Mouse (Mus musculus) CH12.LX (cell line): Measurements from ENCODE around the gene Clip1. TPM values are rescaled to one million over a fixed set of nuclear protein-coding genes. Genes with fewer than 3 reads are reported as not detected.

Experiments used
- DNase-seq: peaks from one replicate; pipeline ENCODE4 v3.0.0-alpha.2; 2013; ENCODE audit errors: extremely low read depth
- H3K27ac ChIP-seq: 2 replicates; pipeline ENCODE4 v1.5.1; 2012; ENCODE audit warnings: low read depth, mild to moderate bottlenecking, control low read depth, moderate library complexity; ENCODE audit not compliant: insufficient read depth
- H3K27me3 ChIP-seq: replicated peaks from 2 replicates; pipeline ENCODE3; 2012; ENCODE audit warnings: inconsistent platforms
- H3K36me3 ChIP-seq, 2 experiments: replicated peaks in 1 of 2; 2 replicates each; pipeline versions ENCODE3 to v1.6.1; 2012; ENCODE audit warnings: inconsistent platforms in 1 of 2, low read length in 1 of 2, mild to moderate bottlenecking in 1 of 2, mixed read lengths in 1 of 2, moderate library complexity in 1 of 2; ENCODE audit not compliant: control insufficient read depth in 1 of 2, insufficient read depth in 1 of 2
- H3K4me1 ChIP-seq, 2 experiments: 2 replicates each; pipeline ENCODE4 v1.6.1; 2012; ENCODE audit warnings: inconsistent platforms in 1 of 2, moderate library complexity in 1 of 2; ENCODE audit not compliant: insufficient read depth in 2 of 2, control insufficient read depth in 1 of 2
- H3K4me2 ChIP-seq: 2 replicates; pipeline ENCODE4 v1.6.1; 2012; ENCODE audit warnings: low read depth, mild to moderate bottlenecking, control low read depth; ENCODE audit not compliant: poor library complexity, insufficient read depth, severe bottlenecking
- H3K4me3 ChIP-seq, 3 experiments: fragments of 150-350 bp in 1 of 3; sonication (generic) in 1 of 3; replicated peaks in 1 of 3; 2 replicates each; pipeline versions ENCODE3 to v1.5.1; 2011 to 2012; ENCODE audit warnings: low read depth in 2 of 3, low read length in 2 of 3, mild to moderate bottlenecking in 2 of 3, moderate library complexity in 2 of 3, control low read depth in 1 of 3, improper control_type of control experiment in 1 of 3, inconsistent platforms in 1 of 3, mixed read lengths in 1 of 3; ENCODE audit not compliant: poor library complexity in 1 of 3
- H3K79me2 ChIP-seq: replicated peaks from 2 replicates; pipeline ENCODE4 v1.6.1; 2012; ENCODE audit warnings: mild to moderate bottlenecking, moderate library complexity; ENCODE audit not compliant: control insufficient read depth, poor library complexity, insufficient read depth, severe bottlenecking; ENCODE audit errors: extremely low read depth
- H3K9ac ChIP-seq: 2 replicates; pipeline ENCODE4 v1.6.1; 2012; ENCODE audit warnings: low read depth, mild to moderate bottlenecking, control low read depth, moderate library complexity; ENCODE audit not compliant: insufficient read depth
- H3K9me3 ChIP-seq: replicated peaks from 2 replicates; pipeline ENCODE3; 2012; ENCODE audit warnings: low read length, inconsistent platforms, mixed read lengths
- BHLHE40 ChIP-seq: IDR thresholded peaks from 2 replicates; pipeline ENCODE4 v1.6.1; 2011; ENCODE audit warnings: mild to moderate bottlenecking, low read depth, low read length, improper control_type of control experiment
- CHD1 ChIP-seq: IDR thresholded peaks from 2 replicates; pipeline ENCODE4 v1.6.1; 2012; ENCODE audit warnings: low read depth, low read length, improper control_type of control experiment, inconsistent platforms
- CTCF ChIP-seq, 2 experiments: IDR thresholded peaks in 1 of 2; conservative IDR thresholded peaks in 1 of 2; 2 replicates each; pipeline ENCODE4 v1.5.1; 2011 to 2012; ENCODE audit warnings: low read depth in 2 of 2, low read length in 2 of 2, improper control_type of control experiment in 1 of 2, inconsistent platforms in 1 of 2, mild to moderate bottlenecking in 1 of 2, moderate library complexity in 1 of 2
- E2F4 ChIP-seq: IDR thresholded peaks from 2 replicates; pipeline ENCODE4 v1.6.1; 2011; ENCODE audit warnings: low read depth, low read length, improper control_type of control experiment; ENCODE audit not compliant: insufficient replicate concordance
- ELF1 ChIP-seq: IDR thresholded peaks from 2 replicates; pipeline ENCODE4 v1.6.1; 2014; ENCODE audit warnings: low read depth, mild to moderate bottlenecking, inconsistent platforms, low read length, improper control_type of control experiment
- ETS1 ChIP-seq: conservative IDR thresholded peaks from 2 replicates; pipeline ENCODE4 v1.6.1; 2012; ENCODE audit warnings: low read depth, mild to moderate bottlenecking, inconsistent platforms, low read length, improper control_type of control experiment, moderate library complexity
- GABPA ChIP-seq: IDR thresholded peaks from 2 replicates; pipeline ENCODE4 v1.6.1; 2012; ENCODE audit warnings: low read depth, low read length, improper control_type of control experiment, inconsistent platforms; ENCODE audit not compliant: insufficient replicate concordance
- HCFC1 ChIP-seq: IDR thresholded peaks from 2 replicates; pipeline ENCODE4 v1.6.1; 2012; ENCODE audit warnings: low read depth, mild to moderate bottlenecking, inconsistent platforms, low read length, improper control_type of control experiment
- JUN ChIP-seq: IDR thresholded peaks from 2 replicates; pipeline ENCODE4 v1.6.1; 2011; ENCODE audit warnings: low read depth, mild to moderate bottlenecking, low read length, improper control_type of control experiment, moderate library complexity; ENCODE audit not compliant: insufficient read depth
- JUND ChIP-seq: conservative IDR thresholded peaks from 2 replicates; pipeline ENCODE4 v1.6.1; 2011; ENCODE audit warnings: low read depth, low read length, improper control_type of control experiment
- MEF2A ChIP-seq: IDR thresholded peaks from 2 replicates; pipeline ENCODE4 v1.6.1; 2014; ENCODE audit warnings: low read depth, mild to moderate bottlenecking, inconsistent platforms, low read length, improper control_type of control experiment, borderline replicate concordance
- MYC ChIP-seq: IDR thresholded peaks from 2 replicates; pipeline ENCODE4 v1.6.1; 2011; ENCODE audit warnings: low read depth, mild to moderate bottlenecking, improper control_type of control experiment, low read length
- NELFE ChIP-seq: IDR thresholded peaks from 2 replicates; pipeline ENCODE4 v1.6.1; 2011; ENCODE audit warnings: low read depth, low read length, improper control_type of control experiment
- POLR2AphosphoS2 ChIP-seq: IDR thresholded peaks from 2 replicates; pipeline ENCODE4 v1.6.1; 2011; ENCODE audit warnings: low read depth, low read length, improper control_type of control experiment
- RAD21 ChIP-seq: IDR thresholded peaks from 2 replicates; pipeline ENCODE4 v1.6.1; 2011; ENCODE audit warnings: low read depth, mild to moderate bottlenecking, low read length, improper control_type of control experiment, moderate library complexity
- RCOR1 ChIP-seq: conservative IDR thresholded peaks from 2 replicates; pipeline ENCODE4 v1.6.1; 2012; ENCODE audit warnings: low read depth, mild to moderate bottlenecking, inconsistent platforms, low read length, improper control_type of control experiment
- SMC3 ChIP-seq: IDR thresholded peaks from 2 replicates; pipeline ENCODE4 v1.6.1; 2011; ENCODE audit warnings: low read depth, low read length, improper control_type of control experiment
- TBP ChIP-seq: conservative IDR thresholded peaks from 2 replicates; pipeline ENCODE4 v1.6.1; 2011; ENCODE audit warnings: low read depth, low read length, improper control_type of control experiment
- dilution Hi-C: fragments of 300-500 bp; cut with MboI; formaldehyde crosslinking; loops from 2 replicates; pipeline ENCODE4 v1.14.3; 2020; ENCODE audit warnings: low sequenced_read_pairs; ENCODE audit not compliant: extremely low pct_unique_long_range_greater_than_20kb, extremely low pct_ligation_motif_present
- in situ Hi-C: fragments of 300-500 bp; cut with MboI; formaldehyde crosslinking; loops from 3 replicates; pipeline ENCODE4 v1.14.3; 2019; ENCODE audit warnings: low sequenced_read_pairs, low pct_ligation_motif_present, low pct_unique_long_range_greater_than_20kb, mixed read lengths
- polyA plus RNA-seq: library from polyadenylated mRNA; unstranded; fragments of >175 nt; gene quantifications from 2 replicates; pipeline ENCODE4 v1.2.1, GENCODE M21; 2012; ENCODE audit warnings: low read depth; ENCODE audit not compliant: insufficient read length
- total RNA-seq, 2 experiments: library from RNA; depleted of rRNA; stranded (reverse); fragments of 300-350 nt in 1 of 2; fragments of >200 nt in 1 of 2; gene quantifications; 2 replicates each; pipeline ENCODE4 v1.2.3; 2012 to 2014

The Clip1 gene
- total and polyA plus RNA-seq, 3 experiments = 24.9 to 42.9 (median 28.1) TPM

DNA sequence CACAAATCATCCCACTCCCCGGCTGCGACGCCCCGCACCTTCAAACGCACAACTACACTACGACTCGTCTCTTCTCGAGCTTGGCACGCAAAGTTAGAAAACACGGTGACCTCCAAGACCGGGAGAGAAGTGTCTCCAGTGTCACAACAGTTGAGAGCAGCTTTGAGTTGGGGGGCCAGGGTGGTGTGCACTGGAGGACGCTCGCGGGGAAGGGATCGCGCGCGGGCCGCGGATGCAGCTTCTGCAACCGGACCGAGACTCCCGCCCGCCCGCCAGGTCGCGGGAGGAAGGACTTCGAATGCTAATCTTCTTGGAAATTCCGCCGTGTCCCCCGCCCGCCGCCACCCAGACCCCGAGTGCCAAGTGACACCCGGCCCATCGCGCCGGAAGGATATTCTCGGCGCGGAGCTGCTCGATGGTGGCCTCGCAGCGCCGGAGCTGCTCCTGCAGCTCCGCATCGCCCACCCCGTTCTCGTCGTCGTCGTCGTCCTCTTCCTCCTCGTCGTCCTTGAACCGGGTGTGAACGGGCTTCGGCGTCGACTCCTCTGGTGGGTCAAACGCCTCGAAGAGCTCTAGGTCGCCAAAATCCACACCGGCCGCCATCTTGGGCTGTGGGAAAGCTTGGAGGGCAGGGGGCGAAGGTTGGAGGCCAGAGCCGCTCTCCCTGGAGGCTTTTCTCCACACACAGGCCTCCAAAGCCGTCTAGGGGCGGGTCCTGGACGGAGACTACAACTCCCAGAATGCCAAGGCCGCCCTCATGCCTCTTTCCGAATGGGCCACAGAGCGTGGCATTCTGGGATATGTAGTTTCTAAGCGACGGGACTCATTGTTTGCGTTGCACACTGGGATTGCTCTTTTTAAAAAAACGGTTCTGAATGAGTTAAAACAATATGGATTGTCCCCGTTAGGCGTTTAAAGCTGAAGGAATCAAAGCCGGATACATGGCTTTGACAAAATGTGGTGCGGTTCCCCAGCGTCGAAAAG, 36.2 kb upstream of the Clip1 start, which contains the start of gene Zcchc8 (continued):
- peak; percentile 76 for TF ChIP-seq MYC
- peak; percentile 100 for TF ChIP-seq HCFC1
- peak; percentile 89 for TF ChIP-seq TBP

DNA sequence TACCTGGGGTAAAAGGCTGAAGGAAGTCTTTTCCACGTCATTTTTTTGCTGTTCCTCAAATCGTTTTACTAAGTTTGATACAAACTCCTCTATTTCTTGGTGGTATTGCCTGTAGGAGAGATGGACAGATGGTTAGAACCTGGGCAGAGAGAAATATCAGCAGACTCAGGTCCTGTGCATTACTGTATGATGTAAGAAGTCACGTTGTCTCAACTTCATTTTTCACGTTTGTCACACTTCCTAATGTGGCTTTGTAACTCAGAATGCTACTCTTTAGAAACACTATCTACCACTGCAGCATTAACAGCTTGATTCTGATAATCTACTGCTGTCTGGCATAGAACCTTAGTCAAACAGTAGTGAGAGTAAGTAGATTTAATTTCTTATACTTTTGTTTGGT, 30.2 kb upstream of the Clip1 start:
- Histone ChIP-seq H3K4me1 (peaks cover 4 to 24% of the 10 kb centered on the region in 2 experiments; a peak in 3 of 4 replicates), H3K4me3 (no peak overlapping the region), H3K36me3 (peaks cover 59 to 83% of the 10 kb centered on the region in 2 experiments), H3K27me3 (no peaks in the 10 kb centered on the region), H3K79me2 (peaks cover 33% of the 10 kb centered on the region), H3K27ac (no peak overlapping the region), H3K9ac (no peak overlapping the region), H3K4me2 (no peak overlapping the region), H3K9me3 (no peaks in the 10 kb centered on the region)
- in situ Hi-C loops = no loop called here
- TF ChIP-seq ELF1 = no peak
- no peak for TF ChIP-seq MEF2A
- no peak for TF ChIP-seq RCOR1
- no peak for TF ChIP-seq ETS1
- no peak for TF ChIP-seq BHLHE40
- TF ChIP-seq CHD1 = no peak
- no peak for TF ChIP-seq E2F4
- no peak for TF ChIP-seq JUND
- no peak for TF ChIP-seq RAD21
- TF ChIP-seq GABPA = no peak
- TF ChIP-seq POLR2AphosphoS2 = no peak
- no peak for TF ChIP-seq NELFE
- no peak for TF ChIP-seq CTCF (conservative IDR thresholded peaks at IDR 0.05 in 1 of 2, IDR thresholded peaks at IDR 0.05 in 1 of 2; ENCODE audit: low read depth in 2 of 2, low read length in 2 of 2)
- TF ChIP-seq SMC3 = no peak
- no peak for TF ChIP-seq JUN
- no peak for DNase-seq
- dilution Hi-C loops = no loop called here
